Mouse (Mus musculus) liver, embryonic 12.5 days (tissue): Measurements from ENCODE around the gene Limk2. TPM values are rescaled to one million over a fixed set of nuclear protein-coding genes. Genes with fewer than 3 reads are reported as not detected.

ENCODE experiments used
- ATAC-seq: fragments of 200-750 bp; cut with Nextera tagmentation; 2 replicates; pipeline ENCODE4 v1.8.0; 2017; ENCODE audit warnings: moderate number of reproducible peaks, mild to moderate bottlenecking, moderate library complexity
- H3K27ac ChIP-seq: fragments of 300-500 bp; sonication (generic); 2 replicates; pipeline ENCODE4 v1.5.1; 2016; ENCODE audit warnings: mild to moderate bottlenecking
- H3K27me3 ChIP-seq: fragments of 300-500 bp; sonication (generic); replicated peaks from 2 replicates; pipeline ENCODE4 v1.6.1; 2016; ENCODE audit warnings: mild to moderate bottlenecking, moderate library complexity
- H3K36me3 ChIP-seq: fragments of 300-500 bp; sonication (generic); 2 replicates; pipeline ENCODE4 v1.6.1; 2016; ENCODE audit warnings: mild to moderate bottlenecking, moderate library complexity
- H3K4me1 ChIP-seq: fragments of 300-500 bp; sonication (generic); 2 replicates; pipeline ENCODE4 v1.6.1; 2016
- H3K4me2 ChIP-seq: fragments of 300-500 bp; sonication (generic); 2 replicates; pipeline ENCODE4 v1.6.1; 2016; ENCODE audit warnings: mild to moderate bottlenecking, moderate library complexity
- H3K4me3 ChIP-seq: fragments of 300-500 bp; sonication (generic); 2 replicates; pipeline ENCODE4 v1.5.1; 2016; ENCODE audit warnings: mild to moderate bottlenecking, moderate library complexity
- H3K9ac ChIP-seq: fragments of 300-500 bp; sonication (generic); 2 replicates; pipeline ENCODE4 v1.6.1; 2016; ENCODE audit warnings: mild to moderate bottlenecking, moderate library complexity
- H3K9me3 ChIP-seq: fragments of 300-500 bp; sonication (generic); replicated peaks from 2 replicates; pipeline ENCODE4 v1.6.1; 2016; ENCODE audit warnings: mild to moderate bottlenecking, moderate library complexity
- WGBS: fragments of 180-500 bp; shearing (Covaris S2); methylation state at CpG from one replicate; pipeline ENCODE4 v1.1.7; 2016; ENCODE audit not compliant: insufficient replicate concordance; 5-methylcytosine and 5-hydroxymethylcytosine counted together
- polyA plus RNA-seq: library from polyadenylated mRNA; unstranded; fragments of >200 nt; fragmentation: Nextera tagmentation; extraction: Ambion mirVana; gene quantifications from 2 replicates; pipeline ENCODE4 v1.2.1, GENCODE M21; 2016

Limk2 gene
- polyA plus RNA-seq, 1 experiment from 2014 or later: 15.0 TPM

GRCm38 (mm10) chr11:3386941-3387368 is 22.0 kb downstream of the Limk2 start:
- Histone ChIP-seq H3K4me3 (no peak overlapping the region), H3K36me3 (peaks cover 50% of the 10 kb centered on the region), H3K9me3 (no peaks in the 10 kb centered on the region), H3K27ac (0 out of 2 replicates have a peak overlapping the region, but pooled peaks have one; percentile 13), H3K9ac (no peak overlapping the region), H3K27me3 (no peaks in the 10 kb centered on the region), H3K4me1 (peaks cover 37% of the 10 kb centered on the region), H3K4me2 (0 out of 2 replicates have a peak overlapping the region, but pooled peaks have one; percentile 2)
- 9% methylated on average over 4 of the region's 4 CpGs for WGBS
- peak; percentile 87 for ATAC-seq

GRCm38 (mm10) chr11:3382602-3383594 is 26.1 kb downstream of the Limk2 start:
- Histone ChIP-seq H3K9ac (no peak overlapping the region), H3K4me1 (peaks cover 52% of the 10 kb centered on the region), H3K27ac (no peak overlapping the region), H3K4me3 (no peak overlapping the region), H3K27me3 (no peaks in the 10 kb centered on the region), H3K36me3 (peaks cover 45% of the 10 kb centered on the region), H3K4me2 (no peak overlapping the region), H3K9me3 (no peaks in the 10 kb centered on the region)
- no peak for ATAC-seq
- WGBS: 80% methylated on average over 5 of the region's 5 CpGs

- H3K4me1 ChIP-seq: peaks cover 36% of the 10 kb centered on the region
- H3K4me3 ChIP-seq: no peak overlapping the region
- WGBS: 79% methylated on average over 6 of the region's 6 CpGs
- H3K36me3 ChIP-seq: peaks cover 42% of the 10 kb centered on the region
- no peak overlapping the region for H3K27ac ChIP-seq
- H3K9me3 ChIP-seq: no peaks in the 10 kb centered on the region
- no peak overlapping the region for H3K9ac ChIP-seq
- 0 out of 2 replicates have a peak, but pooled peaks have one; percentile 31 for ATAC-seq
- H3K27me3 ChIP-seq: no peaks in the 10 kb centered on the region
- H3K4me2 ChIP-seq: no peak overlapping the region
Measured at GRCm38 (mm10) chr11:3381148-3381814, 27.7 kb downstream of the Limk2 start.

- H3K36me3 ChIP-seq: peaks cover 31% of the 10 kb centered on the region
- no peaks in the 10 kb centered on the region for H3K27me3 ChIP-seq
- H3K4me3 ChIP-seq: no peak overlapping the region
- peaks cover 29% of the 10 kb centered on the region for H3K4me1 ChIP-seq
- 37% methylated on average over 4 of the region's 4 CpGs for WGBS
- peak; percentile 57 for ATAC-seq
- H3K9ac ChIP-seq: no peak overlapping the region
- H3K27ac ChIP-seq: no peak overlapping the region; the same call in 1 of the 2 replicates
- no peaks in the 10 kb centered on the region for H3K9me3 ChIP-seq
- no peak overlapping the region for H3K4me2 ChIP-seq
Measured at GRCm38 (mm10) chr11:3379427-3379826, 29.6 kb downstream of the Limk2 start.

GRCm38 (mm10) chr11:3374741-3375140 is 34.2 kb downstream of the Limk2 start:
- Histone ChIP-seq H3K4me1 (peaks cover 44% of the 10 kb centered on the region), H3K9me3 (no peaks in the 10 kb centered on the region), H3K27me3 (no peaks in the 10 kb centered on the region), H3K4me3 (no peak overlapping the region), H3K9ac (no peak overlapping the region), H3K27ac (no peak overlapping the region), H3K4me2 (no peak overlapping the region), H3K36me3 (0 out of 2 replicates have a peak, but pooled peaks cover 6% of the 10 kb centered on the region)
- no peak for ATAC-seq
- WGBS: 64% methylated on average over 12 of the region's 12 CpGs

- WGBS: 55% methylated on average over 7 of the region's 7 CpGs
- Histone ChIP-seq H3K9me3 (no peaks in the 10 kb centered on the region), H3K4me2 (no peak overlapping the region), H3K36me3 (0 out of 2 replicates have a peak, but pooled peaks cover 6% of the 10 kb centered on the region), H3K9ac (no peak overlapping the region), H3K4me3 (no peak overlapping the region), H3K4me1 (peaks cover 39% of the 10 kb centered on the region), H3K27me3 (no peaks in the 10 kb centered on the region), H3K27ac (peak overlapping the region; percentile 55; the same call in 1 of the 2 replicates)
- no peak for ATAC-seq
Measured at GRCm38 (mm10) chr11:3374293-3374645, 34.7 kb downstream of the Limk2 start.

GRCm38 (mm10) chr11:3373591-3374292 is 35.2 kb downstream of the Limk2 start:
- WGBS: 56% methylated on average over 7 of the region's 7 CpGs
- Histone ChIP-seq H3K27ac (peak overlapping the region; percentile 55; the same call in 1 of the 2 replicates), H3K4me3 (no peak overlapping the region), H3K27me3 (no peaks in the 10 kb centered on the region), H3K9ac (no peak overlapping the region), H3K4me2 (no peak overlapping the region), H3K9me3 (no peaks in the 10 kb centered on the region), H3K36me3 (0 out of 2 replicates have a peak, but pooled peaks cover 6% of the 10 kb centered on the region), H3K4me1 (peaks cover 35% of the 10 kb centered on the region)
- no peak for ATAC-seq

GRCm38 (mm10) chr11:3371599-3372295 is 37.2 kb downstream of the Limk2 start:
- Histone ChIP-seq H3K4me1 (peaks cover 35% of the 10 kb centered on the region), H3K27ac (0 out of 2 replicates have a peak overlapping the region, but pooled peaks have one; percentile 31), H3K9ac (peak overlapping the region; percentile 63), H3K4me2 (peak overlapping the region; percentile 77), H3K4me3 (peak overlapping the region; percentile 51), H3K9me3 (no peaks in the 10 kb centered on the region), H3K27me3 (no peaks in the 10 kb centered on the region), H3K36me3 (no peaks in the 10 kb centered on the region)
- ATAC-seq: peak; percentile 24
- WGBS: 25% methylated on average over 7 of the region's 7 CpGs

- H3K4me2 ChIP-seq: peak overlapping the region; percentile 77
- no peaks in the 10 kb centered on the region for H3K9me3 ChIP-seq
- 15% methylated on average over 27 of the region's 27 CpGs for WGBS
- ATAC-seq: peak; percentile 84
- 0 out of 2 replicates have a peak overlapping the region, but pooled peaks have one; percentile 31 for H3K27ac ChIP-seq
- peak overlapping the region; percentile 63 for H3K9ac ChIP-seq
- H3K27me3 ChIP-seq: no peaks in the 10 kb centered on the region
- peak overlapping the region; percentile 51 for H3K4me3 ChIP-seq
- no peaks in the 10 kb centered on the region for H3K36me3 ChIP-seq
- peaks cover 35% of the 10 kb centered on the region for H3K4me1 ChIP-seq
Measured at GRCm38 (mm10) chr11:3370928-3371598, 37.9 kb downstream of the Limk2 start.

- H3K36me3 ChIP-seq: no peaks in the 10 kb centered on the region
- H3K4me3 ChIP-seq: no peak overlapping the region
- peaks cover 30% of the 10 kb centered on the region for H3K4me1 ChIP-seq
- H3K4me2 ChIP-seq: no peak overlapping the region
- 71% methylated on average over 2 of the region's 2 CpGs for WGBS
- no peak overlapping the region for H3K9ac ChIP-seq
- H3K27me3 ChIP-seq: no peaks in the 10 kb centered on the region
- H3K27ac ChIP-seq: no peak overlapping the region
- no peak for ATAC-seq
- no peaks in the 10 kb centered on the region for H3K9me3 ChIP-seq
Measured at GRCm38 (mm10) chr11:3370162-3370561, 38.8 kb downstream of the Limk2 start.
